Mouse (Mus musculus) lung, adult 10 weeks (tissue): ENCODE data around the gene Trim38. TPM values are rescaled to one million over a fixed set of nuclear protein-coding genes. Genes with fewer than 3 reads are reported as not detected.

Experiments used
- polyA plus RNA-seq: library from polyadenylated mRNA; stranded (reverse); fragments of 350-450 nt; fragmentation: Illumina TruSeq; extraction: RNeasy Lipid Tissue Mini Kit (QIAGEN cat#74804); gene quantifications from one replicate; pipeline ENCODE4 v1.2.3, GENCODE M21; 2014; ENCODE audit warnings: low read depth, low replicate concordance; ENCODE audit not compliant: insufficient read depth

Gene Trim38
- not detected for polyA plus RNA-seq

DNA sequence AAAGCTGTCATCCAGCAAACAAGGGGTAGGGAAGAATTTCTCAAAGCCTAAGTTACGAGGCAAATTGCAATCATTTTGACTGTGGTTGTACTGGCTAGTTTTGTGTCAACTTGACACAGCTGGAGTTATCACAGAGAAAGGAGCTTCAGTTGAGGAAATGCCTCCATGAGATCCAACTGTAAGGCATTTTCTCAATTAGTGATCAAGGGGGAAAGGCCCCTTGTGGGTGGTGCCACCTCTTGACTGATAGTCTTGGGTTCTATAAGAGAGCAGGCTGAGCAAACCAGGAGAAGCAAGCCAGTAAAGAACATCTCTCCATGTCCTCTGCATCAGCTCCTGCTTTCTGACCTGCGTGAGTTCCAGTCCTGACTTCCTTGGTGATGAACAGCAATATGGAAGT, at the start of gene Trim38:
TSS of gene Trim38 (plus strand) at position 301 of the 400 bp plus-strand sequence.

DNA sequence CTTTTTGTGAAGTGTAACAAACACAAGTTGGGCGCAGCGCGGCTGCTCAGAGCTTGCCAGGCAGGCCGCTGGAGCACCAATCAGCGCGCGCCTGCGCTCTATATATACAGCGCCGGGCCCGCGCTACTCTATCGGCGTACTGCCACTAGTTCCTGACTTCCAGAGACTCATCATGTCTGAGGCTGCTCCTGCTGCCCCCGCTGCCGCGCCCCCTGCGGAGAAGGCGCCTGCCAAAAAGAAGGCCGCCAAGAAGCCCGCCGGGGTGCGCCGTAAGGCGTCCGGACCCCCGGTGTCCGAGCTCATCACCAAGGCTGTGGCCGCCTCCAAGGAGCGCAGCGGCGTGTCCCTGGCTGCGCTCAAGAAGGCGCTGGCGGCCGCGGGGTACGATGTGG, 31.0 kb upstream of the Trim38 start, which contains the start of gene Hist1h1c:
TSS of gene Hist1h1c (plus strand) at position 132 of the 392 bp plus-strand sequence.

DNA sequence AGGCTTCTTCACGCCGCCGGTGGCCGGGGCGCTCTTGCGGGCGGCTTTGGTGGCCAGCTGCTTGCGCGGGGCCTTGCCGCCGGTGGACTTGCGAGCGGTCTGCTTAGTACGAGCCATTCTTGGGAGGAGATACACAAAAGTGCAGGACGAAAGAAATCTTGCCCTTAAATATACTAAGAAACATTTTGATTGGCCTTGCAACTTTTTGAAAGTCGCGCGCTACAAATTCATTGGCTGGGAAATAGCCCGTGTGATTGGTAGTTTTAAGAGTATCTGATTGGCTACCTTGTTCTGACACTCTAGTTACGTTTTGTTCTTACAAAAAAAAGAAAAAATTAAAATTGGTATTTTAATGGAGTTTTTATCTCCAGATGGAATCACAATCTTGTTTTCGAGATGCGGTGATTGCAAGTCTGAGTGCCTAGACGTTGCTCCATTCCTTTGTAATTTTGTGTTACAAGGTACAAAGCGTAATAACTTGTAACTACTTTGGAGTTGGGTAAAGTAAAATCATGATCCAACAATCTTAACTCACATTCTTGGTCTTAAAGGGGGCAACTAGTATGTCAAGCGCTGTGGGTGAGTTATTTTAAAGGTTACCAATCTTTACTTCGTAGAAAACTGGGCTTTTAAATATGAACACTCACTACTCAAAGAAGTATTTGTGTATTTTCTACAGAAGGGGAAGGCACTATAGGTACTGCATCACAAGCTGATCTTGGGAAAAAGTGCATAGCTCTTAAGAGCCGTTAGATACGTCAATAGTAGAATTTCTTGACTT, 24.1 kb upstream of the Trim38 start, which contains the start of gene Hist1h3c:
TSS of gene Hist1h3c (minus strand) at position 222 of the 781 bp plus-strand sequence.

DNA sequence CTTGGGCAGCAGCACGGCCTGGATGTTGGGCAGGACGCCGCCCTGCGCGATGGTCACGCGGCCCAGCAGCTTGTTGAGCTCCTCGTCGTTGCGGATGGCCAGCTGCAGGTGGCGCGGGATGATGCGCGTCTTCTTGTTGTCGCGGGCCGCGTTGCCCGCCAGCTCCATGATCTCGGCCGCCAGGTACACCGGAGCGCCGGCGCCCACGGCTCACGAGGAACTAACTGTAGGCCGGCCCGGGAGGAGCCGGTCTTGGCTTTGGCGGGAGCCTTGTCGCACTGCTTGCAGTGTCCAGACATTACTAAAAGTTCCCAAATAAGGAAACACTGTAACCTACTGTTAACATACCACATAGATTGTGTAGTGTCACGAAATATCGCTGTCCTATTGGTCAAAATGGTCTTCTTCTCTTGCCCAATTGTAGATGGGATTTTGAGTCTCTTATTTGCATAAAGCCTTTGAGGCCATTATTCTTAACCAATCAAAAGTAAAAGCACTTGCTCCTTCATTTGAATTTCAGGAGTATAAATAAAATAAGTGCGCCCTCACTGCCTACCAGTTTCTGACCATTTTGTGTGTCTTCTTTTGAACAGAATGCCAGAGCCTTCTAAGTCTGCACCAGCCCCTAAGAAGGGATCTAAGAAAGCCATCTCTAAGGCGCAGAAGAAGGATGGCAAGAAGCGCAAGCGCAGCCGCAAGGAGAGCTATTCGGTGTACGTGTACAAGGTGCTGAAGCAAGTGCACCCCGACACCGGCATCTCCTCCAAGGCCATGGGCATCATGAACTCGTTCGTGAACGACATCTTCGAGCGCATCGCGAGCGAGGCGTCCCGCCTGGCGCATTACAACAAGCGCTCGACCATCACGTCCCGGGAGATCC, 23.3 kb upstream of the Trim38 start, which contains the start of gene Hist1h2bb:
TSS of gene Hist1h2bb (plus strand) at position 534 of the 880 bp plus-strand sequence.

DNA sequence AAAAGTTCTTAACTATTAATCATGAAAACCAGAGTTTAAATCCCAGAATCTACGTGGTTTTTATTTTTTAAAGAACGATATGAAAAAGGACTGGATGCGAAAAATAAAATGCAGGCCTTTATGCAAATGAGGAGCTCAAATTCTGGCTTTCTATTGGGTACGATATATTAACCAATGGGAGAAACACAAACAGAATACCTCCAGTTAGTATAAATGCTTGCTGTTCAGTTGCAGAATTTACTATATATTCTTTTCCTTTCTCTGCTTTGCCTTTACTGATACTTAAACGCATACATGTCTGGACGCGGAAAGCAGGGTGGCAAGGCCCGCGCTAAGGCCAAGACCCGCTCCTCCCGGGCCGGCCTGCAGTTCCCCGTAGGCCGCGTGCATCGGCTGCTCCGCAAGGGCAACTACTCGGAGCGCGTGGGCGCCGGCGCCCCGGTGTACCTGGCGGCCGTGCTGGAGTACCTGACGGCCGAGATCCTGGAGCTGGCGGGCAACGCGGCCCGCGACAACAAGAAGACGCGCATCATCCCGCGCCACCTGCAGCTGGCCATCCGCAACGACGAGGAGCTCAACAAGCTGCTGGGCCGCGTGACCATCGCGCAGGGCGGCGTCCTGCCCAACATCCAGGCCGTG, 18.8 kb upstream of the Trim38 start, which contains the start of gene Hist1h2ab:
TSS of gene Hist1h2ab (plus strand) at position 288 of the 639 bp plus-strand sequence.

DNA sequence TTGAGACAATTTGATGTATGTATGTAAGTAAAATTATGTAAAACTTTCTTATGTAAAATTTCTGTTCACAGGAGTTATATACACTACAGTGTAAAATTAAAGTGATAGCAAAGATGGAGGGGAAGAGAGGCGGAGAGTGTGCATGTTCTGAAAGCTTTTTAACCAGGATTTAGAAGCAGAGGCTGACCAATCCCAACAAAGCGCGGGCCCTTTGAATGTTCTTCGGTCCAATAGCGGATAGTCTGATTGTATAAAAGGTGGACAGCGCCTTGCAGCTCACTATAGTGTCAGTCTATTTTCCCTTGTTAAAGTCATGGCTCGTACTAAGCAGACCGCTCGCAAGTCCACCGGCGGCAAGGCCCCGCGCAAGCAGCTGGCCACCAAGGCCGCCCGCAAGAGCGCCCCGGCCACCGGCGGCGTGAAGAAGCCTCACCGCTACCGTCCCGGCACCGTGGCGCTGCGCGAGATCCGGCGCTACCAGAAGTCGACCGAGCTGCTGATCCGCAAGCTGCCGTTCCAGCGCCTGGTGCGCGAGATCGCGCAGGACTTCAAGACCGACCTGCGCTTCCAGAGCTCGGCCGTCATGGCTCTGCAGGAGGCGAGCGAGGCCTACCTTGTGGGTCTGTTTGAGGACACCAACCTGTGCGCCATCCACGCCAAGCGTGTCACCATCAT, 17.5 kb upstream of the Trim38 start, which contains the start of gene Hist1h3b:
TSS of gene Hist1h3b (plus strand) at position 201 of the 675 bp plus-strand sequence.

DNA sequence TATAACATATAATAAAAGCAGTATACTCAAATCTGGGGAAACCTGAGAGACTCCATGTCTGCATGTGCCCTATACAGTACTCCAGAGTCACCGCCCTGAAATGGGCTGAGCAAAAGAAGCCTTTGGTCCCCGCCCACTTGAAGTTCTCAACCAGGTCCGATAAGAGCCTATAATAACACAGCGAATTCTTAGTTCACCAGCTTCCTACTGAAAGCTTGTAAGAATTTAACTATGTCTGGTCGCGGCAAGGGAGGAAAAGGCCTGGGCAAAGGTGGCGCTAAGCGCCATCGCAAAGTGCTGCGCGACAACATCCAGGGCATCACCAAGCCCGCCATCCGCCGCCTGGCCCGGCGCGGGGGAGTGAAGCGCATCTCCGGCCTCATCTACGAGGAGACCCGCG, 12.9 kb upstream of the Trim38 start, which contains the start of gene Hist1h4b:
TSS of gene Hist1h4b (plus strand) at position 224 of the 400 bp plus-strand sequence.

DNA sequence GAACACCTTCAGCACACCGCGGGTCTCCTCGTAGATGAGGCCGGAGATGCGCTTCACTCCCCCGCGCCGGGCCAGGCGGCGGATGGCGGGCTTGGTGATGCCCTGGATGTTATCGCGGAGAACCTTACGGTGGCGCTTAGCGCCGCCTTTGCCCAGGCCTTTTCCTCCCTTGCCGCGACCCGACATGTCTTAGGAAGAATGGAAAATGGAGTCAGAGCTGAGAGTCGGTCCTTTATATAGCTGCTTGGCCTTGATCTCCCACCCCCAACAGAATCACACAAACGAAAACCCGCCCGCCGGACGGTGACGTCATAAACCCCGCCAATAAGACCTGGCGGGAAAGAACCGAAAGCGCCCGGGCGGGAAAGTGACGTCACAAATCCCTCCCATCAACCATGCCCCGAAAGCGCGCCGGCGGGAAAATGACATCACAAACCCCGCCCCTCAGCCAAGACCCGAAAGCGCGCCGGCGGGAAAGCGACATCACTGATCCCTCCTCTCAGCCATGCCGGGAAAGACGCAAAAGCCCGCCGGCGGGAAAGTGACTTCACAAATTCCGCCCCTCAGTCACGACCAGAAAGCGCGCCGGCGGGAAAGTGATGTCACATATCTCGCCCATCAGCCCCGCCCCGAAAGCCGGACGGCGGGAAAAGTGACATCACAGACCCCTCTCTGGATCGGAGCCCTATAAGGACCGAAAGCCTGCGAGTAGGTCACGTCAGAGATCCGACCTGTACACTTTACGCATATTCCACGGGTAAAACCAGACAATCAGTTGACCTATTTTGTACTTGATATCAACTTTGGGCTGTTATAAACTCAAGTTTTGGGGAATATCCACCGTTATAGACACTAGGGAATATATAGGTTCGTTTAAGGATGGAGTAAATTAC, 8.5 kb upstream of the Trim38 start, which contains the start of gene Hist1h4a:
TSS of gene Hist1h4a (minus strand) at position 259 of the 893 bp plus-strand sequence.

DNA sequence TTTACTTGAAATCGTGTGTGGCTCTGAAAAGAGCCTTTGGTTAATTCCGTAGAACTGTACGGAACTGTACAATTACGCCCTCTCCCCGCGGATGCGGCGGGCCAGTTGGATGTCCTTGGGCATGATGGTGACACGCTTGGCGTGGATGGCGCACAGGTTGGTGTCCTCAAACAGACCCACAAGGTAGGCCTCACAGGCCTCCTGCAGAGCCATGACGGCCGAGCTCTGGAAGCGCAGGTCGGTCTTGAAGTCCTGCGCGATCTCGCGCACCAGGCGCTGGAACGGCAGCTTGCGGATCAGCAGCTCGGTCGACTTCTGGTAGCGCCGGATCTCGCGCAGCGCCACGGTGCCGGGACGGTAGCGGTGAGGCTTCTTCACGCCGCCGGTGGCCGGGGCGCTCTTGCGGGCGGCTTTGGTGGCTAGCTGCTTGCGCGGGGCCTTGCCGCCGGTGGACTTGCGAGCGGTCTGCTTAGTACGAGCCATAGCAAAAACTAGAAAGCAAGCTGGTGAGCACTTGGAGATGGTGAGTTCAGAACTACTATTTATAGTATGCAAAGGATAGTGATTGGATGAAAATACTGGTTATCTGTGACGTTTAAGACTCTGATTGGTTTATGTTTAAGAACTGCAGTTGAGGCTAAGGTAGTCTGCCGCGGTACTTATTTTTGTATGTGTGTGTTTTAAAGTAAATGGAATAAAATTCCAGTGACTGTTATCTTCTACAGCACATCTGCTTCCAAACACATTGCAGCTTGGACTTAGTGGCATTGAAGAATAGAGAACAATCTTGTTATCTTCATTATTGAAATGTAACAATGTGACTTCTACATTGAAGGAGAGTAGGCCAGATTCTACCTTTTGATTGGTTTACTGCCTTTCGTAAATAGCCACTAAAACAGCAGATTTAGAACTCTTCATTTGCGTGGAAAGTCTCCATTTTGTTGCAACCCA, 7.6 kb upstream of the Trim38 start, which contains the start of gene Hist1h3a:
TSS of gene Hist1h3a (minus strand) at position 516 of the 951 bp plus-strand sequence.

DNA sequence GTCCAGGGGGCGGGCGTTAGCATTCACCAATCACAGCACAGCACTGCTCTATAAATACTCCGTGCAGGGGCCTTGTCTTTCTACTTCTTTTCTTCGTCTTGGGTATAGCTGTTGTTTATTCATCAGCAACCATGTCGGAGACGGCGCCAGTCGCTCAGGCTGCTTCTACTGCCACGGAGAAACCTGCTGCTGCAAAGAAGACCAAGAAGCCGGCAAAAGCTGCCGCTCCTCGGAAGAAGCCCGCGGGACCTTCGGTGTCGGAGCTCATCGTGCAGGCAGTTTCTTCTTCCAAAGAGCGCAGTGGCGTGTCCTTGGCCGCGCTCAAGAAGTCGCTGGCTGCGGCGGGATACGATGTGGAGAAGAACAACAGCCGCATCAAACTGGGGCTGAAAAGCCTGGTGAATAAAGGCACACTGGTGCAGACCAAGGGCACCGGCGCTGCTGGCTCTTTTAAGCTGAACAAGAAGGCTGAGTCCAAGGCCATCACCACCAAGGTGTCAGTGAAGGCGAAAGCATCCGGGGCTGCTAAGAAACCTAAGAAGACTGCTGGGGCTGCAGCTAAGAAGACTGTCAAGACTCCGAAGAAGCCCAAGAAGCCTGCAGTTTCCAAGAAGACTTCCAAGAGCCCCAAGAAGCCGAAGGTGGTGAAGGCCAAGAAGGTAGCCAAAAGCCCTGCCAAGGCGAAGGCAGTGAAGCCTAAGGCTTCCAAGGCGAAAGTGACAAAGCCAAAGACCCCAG, 6.0 kb upstream of the Trim38 start, which contains the start of gene Hist1h1a:
TSS of gene Hist1h1a (plus strand) at position 81 of the 738 bp plus-strand sequence.

DNA sequence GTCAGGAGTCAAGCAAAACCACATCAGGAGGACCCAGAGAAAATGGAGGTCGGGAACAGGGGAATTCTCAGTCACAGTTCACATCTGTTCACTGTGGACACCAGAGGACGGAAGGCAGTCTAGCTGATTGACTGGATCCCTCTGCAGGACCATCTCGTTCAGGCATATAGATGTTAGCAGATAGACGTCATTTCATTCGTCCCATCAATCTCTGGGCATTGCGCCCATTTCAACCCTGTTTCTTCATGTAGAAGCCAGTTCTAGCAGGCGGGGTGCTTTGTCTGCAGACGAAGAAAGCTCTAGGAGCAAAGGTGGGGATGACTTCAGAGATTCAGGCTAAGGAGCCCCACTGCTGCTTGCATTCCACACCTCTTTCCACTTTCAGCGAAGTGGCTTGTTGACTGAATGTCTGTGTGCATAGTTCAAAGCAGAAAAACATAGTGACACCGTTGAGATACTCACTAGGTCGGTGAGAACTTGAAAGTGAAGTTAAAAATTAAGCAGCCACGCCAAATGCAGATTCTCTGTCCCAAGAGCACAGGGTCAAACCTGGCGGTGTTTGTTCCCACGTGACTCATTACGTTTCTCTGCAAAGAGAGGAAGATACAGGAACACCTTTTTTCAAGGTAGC, 36.8 kb downstream of the Trim38 start, which contains the start of gene Slc17a2:
TSS of gene Slc17a2 (plus strand) at position 572 of the 631 bp plus-strand sequence.

DNA sequence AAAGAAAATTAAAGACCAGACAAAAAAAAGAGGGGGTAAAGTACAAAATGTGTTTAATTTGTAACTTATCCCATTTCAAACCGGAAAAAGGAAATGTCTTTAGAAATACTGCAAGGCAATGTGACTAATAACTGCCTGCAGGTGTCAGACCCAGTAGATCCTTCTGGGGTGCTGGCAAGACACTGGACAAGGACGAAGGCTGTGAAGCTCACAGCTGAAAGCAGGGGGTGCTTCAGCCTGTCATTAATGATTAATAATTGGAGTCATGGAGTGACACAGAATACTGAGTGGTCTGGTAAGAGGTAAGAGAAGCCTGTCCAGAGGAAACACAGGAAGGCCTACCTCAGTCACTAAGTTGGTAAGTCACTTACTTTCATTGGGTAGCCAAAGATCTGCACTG, 69.6 kb downstream of the Trim38 start, which contains the start of gene Slc17a3:
TSS of gene Slc17a3 (plus strand) at position 127 of the 400 bp plus-strand sequence.

Other genes starting within 250 kb of the Trim38 start
- 16.1 TPM for gene Hist1h4h, start 238.9 kb upstream of the Trim38 start, polyA plus RNA-seq
- not detected for gene Hist1h2af, start 236.0 kb upstream of the Trim38 start, polyA plus RNA-seq
- gene Hist1h3g, start 234.5 kb upstream of the Trim38 start, polyA plus RNA-seq = not detected
- gene Hist1h2bh, start 226.5 kb upstream of the Trim38 start, polyA plus RNA-seq = 0.28 TPM
- not detected for gene Hist1h3f, start 225.9 kb upstream of the Trim38 start, polyA plus RNA-seq
- gene Hist1h4f, start 218.3 kb upstream of the Trim38 start, polyA plus RNA-seq = not detected
- gene Hist1h1d, start 216.7 kb upstream of the Trim38 start, polyA plus RNA-seq = 0.08 TPM
- not detected for gene Hist1h3e, start 207.5 kb upstream of the Trim38 start, polyA plus RNA-seq
- not detected for gene Hist1h2ae, start 198.7 kb upstream of the Trim38 start, polyA plus RNA-seq
- gene Hist1h2bg, start 198.5 kb upstream of the Trim38 start, polyA plus RNA-seq = 1.5 TPM
- gene Hist1h2bf, start 195.7 kb upstream of the Trim38 start, polyA plus RNA-seq = not detected
- gene Hist1h2ad, start 195.5 kb upstream of the Trim38 start, polyA plus RNA-seq = not detected
- gene Hist1h3d, start 194.2 kb upstream of the Trim38 start, polyA plus RNA-seq = 1.1 TPM
- not detected for gene Hist1h4d, start 188.3 kb upstream of the Trim38 start, polyA plus RNA-seq
- gene Hist1h2be, start 148.8 kb upstream of the Trim38 start, polyA plus RNA-seq = 2.7 TPM
- gene Hist1h1e, start 147.4 kb upstream of the Trim38 start, polyA plus RNA-seq = 0.40 TPM
- 0.25 TPM for gene Hist1h2ac, start 86.0 kb upstream of the Trim38 start, polyA plus RNA-seq
- 123 TPM for gene Hist1h2bc, start 85.7 kb upstream of the Trim38 start, polyA plus RNA-seq
- not detected for gene Hist1h1t, start 74.1 kb upstream of the Trim38 start, polyA plus RNA-seq
- gene Hist1h4c, start 71.5 kb upstream of the Trim38 start, polyA plus RNA-seq = 0.68 TPM
- gene Hfe, start 59.1 kb upstream of the Trim38 start, polyA plus RNA-seq = 21.9 TPM
- gene Hist1h1c, start 31.1 kb upstream of the Trim38 start, polyA plus RNA-seq = 58.8 TPM
- gene Hist1h3c, start 24.3 kb upstream of the Trim38 start, polyA plus RNA-seq = not detected
- not detected for gene Hist1h2bb, start 23.2 kb upstream of the Trim38 start, polyA plus RNA-seq
- not detected for gene Hist1h2ab, start 18.8 kb upstream of the Trim38 start, polyA plus RNA-seq
- gene Hist1h3b, start 17.6 kb upstream of the Trim38 start, polyA plus RNA-seq = not detected
- not detected for gene Hist1h4b, start 12.9 kb upstream of the Trim38 start, polyA plus RNA-seq
- not detected for gene Hist1h4a, start 8.7 kb upstream of the Trim38 start, polyA plus RNA-seq
- gene Hist1h3a, start 7.5 kb upstream of the Trim38 start, polyA plus RNA-seq = not detected
- not detected for gene Hist1h1a, start 6.2 kb upstream of the Trim38 start, polyA plus RNA-seq
- 0.34 TPM for gene Slc17a2, start 37.1 kb downstream of the Trim38 start, polyA plus RNA-seq
- not detected for gene Slc17a3, start 69.5 kb downstream of the Trim38 start, polyA plus RNA-seq
- gene Slc17a1, start 97.8 kb downstream of the Trim38 start, polyA plus RNA-seq = not detected
- gene Slc17a4, start 145.1 kb downstream of the Trim38 start, polyA plus RNA-seq = not detected
- not detected for gene Hist1h2ba, start 164.2 kb downstream of the Trim38 start, polyA plus RNA-seq
- not detected for gene Hist1h2aa, start 164.5 kb downstream of the Trim38 start, polyA plus RNA-seq
- not detected for gene Scgn, start 221.3 kb downstream of the Trim38 start, polyA plus RNA-seq